Mouse (Mus musculus) thymus, adult 18-20 months (tissue): Measurements from ENCODE around the gene Peg3.
"Not testable (repeated sequence)": the region's sequence is repeated elsewhere in the genome, so short reads cannot be mapped to it uniquely, and the experiment has no call there.

ENCODE experiments used
- DNase-seq, 2 experiments: peaks; one replicate each; pipeline ENCODE4 v3.0.0; 2022; ENCODE audit warnings: mixed read lengths in 2 of 2

Gene Peg3

GRCm38 (mm10) chr7:6730241-6730640, at the start of gene Peg3, which contains the start of gene Usp29:
Peg3 (minus strand) TSS chr7:6730431.
Usp29 (plus strand) TSS chr7:6730578.
- DNase-seq = no peak

DNA sequence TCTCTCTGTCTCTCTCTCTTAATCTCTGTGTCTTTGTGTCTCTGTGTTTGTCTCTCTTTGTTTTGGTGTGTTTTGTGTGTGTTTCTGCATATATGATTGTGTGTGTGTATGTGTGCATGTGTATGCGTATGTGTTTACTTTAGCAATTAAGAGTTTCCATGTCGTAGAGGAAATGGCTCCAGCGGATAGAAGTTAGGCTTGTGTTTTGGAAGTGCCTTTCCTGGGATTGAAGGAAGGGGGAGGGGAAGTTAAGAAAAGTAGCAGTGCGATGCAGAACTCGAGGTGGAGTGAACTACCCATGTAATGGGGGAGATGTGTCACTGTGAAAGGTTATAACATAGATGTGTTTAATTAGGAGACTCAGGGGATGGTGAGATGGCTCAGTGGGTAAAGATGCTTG, 48.9 kb upstream of the Peg3 start:
- no peak for DNase-seq

DNA sequence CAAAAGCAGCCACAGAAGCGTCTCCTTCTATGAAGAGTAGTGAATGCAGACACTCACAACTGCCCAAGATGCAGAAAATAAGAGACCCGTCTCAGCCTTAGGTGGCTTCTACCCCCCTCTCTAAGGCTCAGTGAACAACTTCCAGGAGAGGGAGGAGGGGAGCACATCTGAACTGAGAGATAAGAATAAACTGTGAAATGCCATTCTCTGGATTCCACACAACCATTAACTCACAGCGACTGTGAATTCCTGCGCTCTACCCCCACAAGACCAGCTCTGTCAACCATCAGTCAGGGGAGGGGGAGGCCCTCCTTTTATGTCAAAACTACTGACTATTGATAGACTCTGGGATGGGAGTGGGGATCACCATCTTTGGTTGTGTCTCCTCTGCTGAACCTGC, 47.5 kb upstream of the Peg3 start:
- no peak for DNase-seq

GRCm38 (mm10) chr7:6777107-6777506, 46.9 kb upstream of the Peg3 start:
- DNase-seq = no peak

GRCm38 (mm10) chr7:6776314-6777059, 46.3 kb upstream of the Peg3 start:
- DNase-seq = no peak

- DNase-seq = not testable (repeated sequence)
Measured at GRCm38 (mm10) chr7:6773865-6774413, 43.7 kb upstream of the Peg3 start.

DNA sequence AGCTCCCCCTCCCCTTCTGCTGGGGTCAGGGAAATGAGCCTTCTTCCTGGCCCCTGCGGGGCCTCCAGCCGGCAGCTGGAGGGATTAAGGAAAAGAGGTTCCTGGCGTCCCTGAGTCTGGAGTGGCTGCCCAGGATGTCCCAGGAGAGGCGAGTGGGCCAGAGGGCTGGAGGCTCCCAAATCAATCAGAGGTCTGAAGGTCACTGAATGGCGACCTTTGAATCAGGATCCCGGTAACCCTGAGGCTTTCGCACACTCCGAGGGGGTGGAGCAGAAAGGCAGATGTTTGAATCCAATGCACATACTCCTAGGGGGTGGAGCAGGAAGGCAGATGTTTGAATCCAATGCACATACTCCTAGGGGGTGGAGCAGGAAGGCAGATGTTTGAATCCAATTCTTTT, 40.1 kb upstream of the Peg3 start:
- DNase-seq = no peak

DNA sequence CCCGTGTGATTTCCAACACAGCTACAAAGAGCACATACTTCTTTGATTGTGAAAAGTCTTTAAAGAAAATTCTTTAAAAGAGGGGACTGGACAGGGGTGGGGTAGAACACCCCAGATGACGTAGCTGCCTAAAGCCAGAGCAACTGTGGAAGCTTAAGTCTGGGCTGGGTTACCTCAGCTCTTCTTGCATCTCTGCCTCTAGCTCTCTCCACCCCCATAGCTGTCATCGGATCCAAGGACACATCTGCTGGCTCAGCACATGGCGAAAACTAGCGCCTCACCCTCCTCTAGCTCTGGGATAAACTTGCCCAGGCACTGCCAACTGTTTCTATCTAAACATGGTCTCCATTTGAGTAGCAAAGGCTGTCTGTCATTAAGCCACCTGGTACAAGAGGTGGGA, 35.0 kb upstream of the Peg3 start:
- DNase-seq = no peak

DNA sequence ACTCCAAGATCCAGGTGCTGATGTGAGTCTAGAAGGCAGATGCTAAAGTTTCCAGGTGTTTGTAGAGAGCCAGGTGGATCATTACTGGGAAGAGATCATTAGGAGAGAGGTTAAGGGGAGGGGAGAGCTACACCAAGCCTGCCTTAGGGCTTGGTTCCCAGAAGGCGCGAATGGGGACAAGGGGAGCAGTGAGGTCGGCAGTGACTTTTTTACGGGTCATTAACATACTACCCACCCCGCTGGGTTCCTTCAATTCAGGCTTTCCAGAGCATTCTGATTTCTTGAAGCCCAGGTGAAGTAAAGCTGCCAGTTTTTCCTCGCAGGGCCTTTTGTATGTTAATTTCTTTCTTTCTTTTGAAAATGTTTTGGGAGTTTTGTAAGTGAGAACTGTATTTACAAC, 29.9 kb upstream of the Peg3 start:
- DNase-seq = no peak

GRCm38 (mm10) chr7:6759698-6760097, 29.5 kb upstream of the Peg3 start:
- no peak for DNase-seq

- DNase-seq = no peak
Measured at GRCm38 (mm10) chr7:6756777-6757291, 26.6 kb upstream of the Peg3 start.

DNA sequence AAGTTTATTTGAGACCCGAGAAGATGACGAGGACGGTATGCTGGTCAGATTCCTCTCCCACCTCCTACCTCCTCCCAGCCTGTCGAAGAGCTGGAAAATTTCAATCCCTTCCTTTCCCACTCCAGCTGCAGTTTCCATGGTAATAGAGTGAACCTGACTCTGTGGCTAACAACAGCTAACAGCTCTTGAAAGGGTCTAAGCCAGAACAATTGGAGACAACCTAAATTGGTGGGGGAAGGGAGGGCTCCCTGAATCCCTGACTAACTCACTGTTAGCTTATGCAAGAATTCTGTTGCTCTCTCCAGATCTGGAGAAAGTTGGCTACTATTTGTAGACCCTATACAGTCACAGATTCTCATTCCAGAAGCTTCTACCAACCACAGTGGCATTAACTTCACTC, 23.2 kb upstream of the Peg3 start:
- no peak for DNase-seq

- no peak for DNase-seq
Measured at GRCm38 (mm10) chr7:6749196-6749595, 19.0 kb upstream of the Peg3 start.

GRCm38 (mm10) chr7:6744281-6744904, 14.2 kb upstream of the Peg3 start:
- no peak for DNase-seq

- DNase-seq = no peak
Measured at GRCm38 (mm10) chr7:6736060-6736459, 5.8 kb upstream of the Peg3 start.

- DNase-seq = no peak
Measured at GRCm38 (mm10) chr7:6731930-6732329, 1.7 kb upstream of the Peg3 start.

- no peak for DNase-seq
Measured at GRCm38 (mm10) chr7:6731373-6731772, 1.1 kb upstream of the Peg3 start.

DNA sequence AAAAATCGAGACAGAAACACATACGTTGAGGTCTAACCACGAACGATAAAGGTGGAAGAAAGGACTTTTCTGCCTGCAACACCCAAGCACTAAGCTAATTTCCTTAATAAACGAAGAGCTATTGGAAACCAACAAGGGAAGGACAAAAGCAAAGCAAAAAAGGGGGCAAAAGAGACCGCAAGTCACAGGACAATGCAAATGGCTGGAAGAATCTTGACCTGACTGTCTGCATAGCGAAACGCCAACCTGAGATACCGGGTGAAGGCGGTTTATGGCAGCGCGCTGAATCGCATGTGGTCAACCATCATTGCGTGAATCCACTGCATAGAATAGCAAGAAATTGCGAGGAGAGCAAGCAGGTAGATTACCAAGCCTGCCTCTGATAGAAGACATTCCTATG, 570 bp upstream of the Peg3 start:
- no peak for DNase-seq

DNA sequence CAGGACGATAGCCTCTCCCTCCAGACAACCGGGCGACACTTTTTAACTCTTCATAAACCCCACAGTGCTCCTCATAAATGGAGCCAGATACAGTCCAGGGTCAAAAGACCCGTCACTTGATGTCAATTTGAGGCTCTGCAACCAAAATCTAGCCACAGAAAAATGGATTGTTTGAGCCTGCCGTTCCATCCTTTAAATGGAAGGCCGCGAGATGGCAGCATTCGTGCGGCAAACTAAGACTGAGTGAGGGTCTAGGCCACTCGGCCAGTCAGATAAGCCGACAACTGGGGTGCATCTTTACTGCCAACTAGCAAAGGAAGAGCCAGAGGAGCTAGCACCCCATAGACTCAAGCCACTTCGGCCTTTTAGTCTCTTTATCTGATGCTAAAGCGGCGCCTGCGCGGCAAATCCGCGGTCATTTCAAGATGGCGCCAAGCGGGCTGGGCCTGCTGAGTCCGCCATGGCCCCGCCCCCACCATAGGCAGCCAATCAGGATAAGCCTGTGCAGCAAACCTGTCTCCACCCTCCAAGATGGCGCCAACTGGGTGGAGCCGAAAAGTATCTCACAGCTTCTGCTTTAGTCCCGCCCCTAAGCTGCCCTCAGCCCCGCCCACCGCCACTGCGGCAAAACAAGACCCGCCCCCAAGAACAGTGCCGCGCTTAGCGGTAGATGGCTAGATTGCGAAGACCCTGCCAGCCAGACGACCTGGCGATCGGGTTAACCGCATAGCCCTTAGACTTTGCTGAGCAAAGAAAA, 992 bp downstream of the Peg3 start:
- DNase-seq = peak; percentile 18 to 21

- DNase-seq = peak in 1 of 2 experiments; percentile 24
Measured at GRCm38 (mm10) chr7:6728263-6728931, 1.8 kb downstream of the Peg3 start.

- DNase-seq = peak in 1 of 2 experiments; percentile 4
Measured at GRCm38 (mm10) chr7:6727351-6728121, 2.7 kb downstream of the Peg3 start.

- DNase-seq = no peak
Measured at GRCm38 (mm10) chr7:6709396-6709795, 20.8 kb downstream of the Peg3 start.
